In the genomic region with DNA sequence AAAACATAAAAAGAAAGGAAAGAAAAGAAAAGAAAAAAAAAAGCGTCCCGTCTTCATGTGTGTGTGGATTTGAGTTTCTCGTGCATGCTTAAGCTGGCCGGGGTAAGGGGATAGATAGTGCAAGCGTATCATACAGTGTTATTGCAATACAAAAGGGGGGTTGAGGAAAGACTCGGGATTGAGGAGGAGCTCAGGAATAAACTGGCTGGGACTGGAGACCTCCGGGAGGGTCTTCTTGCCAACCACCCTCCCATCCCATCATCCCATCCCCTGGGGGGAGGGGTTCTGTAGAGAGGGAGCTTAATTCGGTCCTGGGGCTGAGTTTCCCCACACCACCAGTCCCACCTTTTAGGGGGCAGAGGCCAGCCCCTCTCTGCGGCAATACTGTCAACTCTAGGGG, we compare ENCODE assay signal across 9 mouse cellular contexts. TPM values are rescaled to one million over a fixed set of nuclear protein-coding genes. Genes with fewer than 3 reads are reported as not detected.
DNase-seq lines count a peak whose midpoint lies in the region; ATAC-seq lines count a peak whose summit lies in the region.
"Had no signal": no experiment of that assay in that cellular context is flagged by ENCODE, and none has a peak within 500 bp of the region (broad histone marks: within the 10 kb centered on the region; RNA-seq: fewer than 3 reads in every experiment).

No protein-coding gene starts in this region.

- peaks cover 27% of the 10 kb centered on the region for H3K4me1 ChIP-seq in neural tube, embryonic 11.5 days (ENCODE audit: control insufficient read depth, insufficient read depth, low read length)
- peaks cover 24% of the 10 kb centered on the region for H3K4me1 ChIP-seq in liver, embryonic 13.5 days (replicated peaks)
- H3K4me1 ChIP-seq in stomach, embryonic 16.5 days (ENCODE audit: control insufficient read depth, insufficient read depth, low read length) = peaks cover 19% of the 10 kb centered on the region

- peak; percentile 51 for DNase-seq in embryo, embryonic 10.5 days (ENCODE audit: low spot score)
- no peak for DNase-seq in embryo, embryonic 10 days (ENCODE audit: low spot score)
- DNase-seq in neural tube, embryonic 11.5 days (ENCODE audit: low spot score) = no peak
- no peak for DNase-seq in neural tube, embryonic 10.5 days (ENCODE audit: extremely low spot score, low spot score)
- no peak for DNase-seq in liver, embryonic 13.5 days
- no peak for DNase-seq in layer of hippocampus, adult 8-10 months (ENCODE audit: low spot score in 2 of 2)
- no peak for DNase-seq in layer of hippocampus, postnatal 25 days (ENCODE audit: extremely low spot score in 1 of 2, low spot score in 1 of 2)

- H3K27ac ChIP-seq in neural tube, embryonic 11.5 days (ENCODE audit: low read depth, low read length) = no peak overlapping the region
- H3K27ac ChIP-seq in liver, embryonic 13.5 days = no peak overlapping the region
- H3K27ac ChIP-seq in stomach, embryonic 16.5 days (ENCODE audit: low read length) = no peak overlapping the region

- H3K36me3 ChIP-seq in neural tube, embryonic 11.5 days (ENCODE audit: control insufficient read depth, insufficient read depth, low read length) = no peaks in the 10 kb centered on the region
- H3K36me3 ChIP-seq in liver, embryonic 13.5 days = no peaks in the 10 kb centered on the region
- H3K36me3 ChIP-seq in stomach, embryonic 16.5 days (ENCODE audit: control insufficient read depth, insufficient read depth, low read length) = no peaks in the 10 kb centered on the region

- ATAC-seq in neural tube, embryonic 11.5 days (ENCODE audit: insufficient read depth, low FRiP score, low TSS enrichment) = peak; percentile 24; the same call in 1 of the 2 replicates
- no peak for ATAC-seq in liver, embryonic 13.5 days (ENCODE audit: low read depth)
- ATAC-seq in stomach, embryonic 16.5 days (ENCODE audit: insufficient read depth, low FRiP score) = no peak

- 3% methylated on average over 9 of the region's 9 CpGs for WGBS in neural tube, embryonic 11.5 days
- WGBS in liver, embryonic 13.5 days (ENCODE audit: insufficient replicate concordance) = 7% methylated on average over 9 of the region's 9 CpGs
- 2% methylated on average over 9 of the region's 9 CpGs for WGBS in stomach, embryonic 16.5 days

- H3K9ac ChIP-seq in neural tube, embryonic 11.5 days (ENCODE audit: low read length) = peak overlapping the region; percentile 42
- no peak overlapping the region for H3K9ac ChIP-seq in liver, embryonic 13.5 days
- H3K9ac ChIP-seq in stomach, embryonic 16.5 days (ENCODE audit: low read length) = 0 out of 2 replicates have a peak overlapping the region, but pooled peaks have one; percentile 62

- peak overlapping the region; percentile 68 for H3K4me2 ChIP-seq in neural tube, embryonic 11.5 days (ENCODE audit: low read depth)
- H3K4me2 ChIP-seq in liver, embryonic 13.5 days = peak overlapping the region; percentile 55
- peak overlapping the region; percentile 68 for H3K4me2 ChIP-seq in stomach, embryonic 16.5 days (ENCODE audit: low read depth, low read length)

- H3K9me3 ChIP-seq in neural tube, embryonic 11.5 days (ENCODE audit: control insufficient read depth, low read length) = no peaks in the 10 kb centered on the region
- H3K9me3 ChIP-seq in liver, embryonic 13.5 days (replicated peaks) = no peaks in the 10 kb centered on the region
- H3K9me3 ChIP-seq in stomach, embryonic 16.5 days (replicated peaks; ENCODE audit: control insufficient read depth, low read length) = no peaks in the 10 kb centered on the region

- peak overlapping the region; percentile 36 for H3K4me3 ChIP-seq in neural tube, embryonic 11.5 days (ENCODE audit: low read depth, low read length)
- 0 out of 2 replicates have a peak overlapping the region, but pooled peaks have one; percentile 31 for H3K4me3 ChIP-seq in liver, embryonic 13.5 days (replicated peaks)
- H3K4me3 ChIP-seq in stomach, embryonic 16.5 days (replicated peaks; ENCODE audit: low read length) = peak overlapping the region; percentile 42
- H3K4me3 ChIP-seq: erythroblast, embryonic 14.5 days had no signal

- H3K27me3 ChIP-seq in neural tube, embryonic 11.5 days (ENCODE audit: control insufficient read depth, insufficient read depth, low read length) = peaks cover 31% of the 10 kb centered on the region
- peaks cover 85% of the 10 kb centered on the region for H3K27me3 ChIP-seq in liver, embryonic 13.5 days
- peaks cover 41% of the 10 kb centered on the region for H3K27me3 ChIP-seq in stomach, embryonic 16.5 days (ENCODE audit: control insufficient read depth, insufficient read depth, low read length)

RNA-seq across cellular contexts. Expression of a gene that starts 16.3 kb away (rescaled TPM):
- polyA plus RNA-seq in neural tube, embryonic 11.5 days (2014; fragmentation: Nextera tagmentation; extraction: Ambion mirVana) = not detected in 2 replicates
- polyA plus RNA-seq in liver, embryonic 13.5 days (2015; fragmentation: Nextera tagmentation; extraction: Ambion mirVana) = not detected in 2 replicates
- polyA plus RNA-seq in stomach, embryonic 16.5 days (2015; fragmentation: Nextera tagmentation; extraction: Ambion mirVana) = not detected in 2 replicates
- total RNA-seq in layer of hippocampus, adult 8-10 months (2022) = 1 to 10 TPM in 1 of 4 experiments, under 1 TPM in 3; 0.23 to 1.2 (median 0.84) TPM
- total RNA-seq in layer of hippocampus, postnatal 25 days (2021) = under 1 TPM in 1 of 2 experiments, not detected in 1; 0.32 TPM
- polyA plus RNA-seq: erythroblast, embryonic 14.5 days had no signal

RNA-seq across cellular contexts. Expression of a gene that starts 25.8 kb away (rescaled TPM):
- 0.24 and 0.74 TPM in 2 replicates for polyA plus RNA-seq in neural tube, embryonic 11.5 days (2014; fragmentation: Nextera tagmentation; extraction: Ambion mirVana)
- polyA plus RNA-seq in liver, embryonic 13.5 days (2015; fragmentation: Nextera tagmentation; extraction: Ambion mirVana) = not detected in 2 replicates
- 1.5 and 1.8 TPM in 2 replicates for polyA plus RNA-seq in stomach, embryonic 16.5 days (2015; fragmentation: Nextera tagmentation; extraction: Ambion mirVana)
- total RNA-seq in layer of hippocampus, adult 8-10 months (2022) = 1 to 10 TPM; 3.9 to 7.1 (median 4.2) TPM
- 1 to 10 TPM; 2.5 to 2.9 TPM for total RNA-seq in layer of hippocampus, postnatal 25 days (2021)
- polyA plus RNA-seq: erythroblast, embryonic 14.5 days had no signal

RNA-seq across cellular contexts. Expression of a gene that starts 32.9 kb away (rescaled TPM):
- polyA plus RNA-seq in neural tube, embryonic 11.5 days (2014; fragmentation: Nextera tagmentation; extraction: Ambion mirVana) = 2.6 and 3.1 TPM in 2 replicates
- polyA plus RNA-seq in liver, embryonic 13.5 days (2015; fragmentation: Nextera tagmentation; extraction: Ambion mirVana) = 0.02 TPM in 2 replicates
- 0.12 and 0.19 TPM in 2 replicates for polyA plus RNA-seq in stomach, embryonic 16.5 days (2015; fragmentation: Nextera tagmentation; extraction: Ambion mirVana)
- 100 to 1,000 TPM; 101 to 124 (median 111) TPM for total RNA-seq in layer of hippocampus, adult 8-10 months (2022)
- 100 to 1,000 TPM; 112 to 124 TPM for total RNA-seq in layer of hippocampus, postnatal 25 days (2021)

RNA-seq across cellular contexts. Expression of a gene that starts 42.0 kb away (rescaled TPM):
- 55.3 and 64.9 TPM in 2 replicates for polyA plus RNA-seq in neural tube, embryonic 11.5 days (2014; fragmentation: Nextera tagmentation; extraction: Ambion mirVana)
- polyA plus RNA-seq in liver, embryonic 13.5 days (2015; fragmentation: Nextera tagmentation; extraction: Ambion mirVana) = 34.6 and 35.1 TPM in 2 replicates
- polyA plus RNA-seq in stomach, embryonic 16.5 days (2015; fragmentation: Nextera tagmentation; extraction: Ambion mirVana) = 40.4 and 45.3 TPM in 2 replicates
- 1 to 10 TPM; 4.1 to 7.5 (median 6.0) TPM for total RNA-seq in layer of hippocampus, adult 8-10 months (2022)
- 1 to 10 TPM; 5.1 to 6.7 TPM for total RNA-seq in layer of hippocampus, postnatal 25 days (2021)
